Mouse (Mus musculus) lung, postnatal 0 days (tissue): Measurements from ENCODE around the gene Otub2. TPM values are rescaled to one million over a fixed set of nuclear protein-coding genes. Genes with fewer than 3 reads are reported as not detected.

Source experiments
- ATAC-seq: fragments of 200-750 bp; cut with Nextera tagmentation; 2 replicates; pipeline ENCODE4 v1.8.0; 2017; ENCODE audit warnings: moderate library complexity
- DNase-seq: peaks from one replicate; pipeline ENCODE4 v3.0.0-alpha.2; 2016; ENCODE audit warnings: low spot score
- H3K27ac ChIP-seq: fragments of 300-500 bp; sonication (generic); 2 replicates; pipeline ENCODE4 v1.5.1; 2014; ENCODE audit warnings: antibody characterized with exemption, mild to moderate bottlenecking, low read length, mixed read lengths
- H3K27me3 ChIP-seq: fragments of 300-500 bp; sonication (generic); replicated peaks from 2 replicates; pipeline ENCODE4 v1.6.1; 2014; ENCODE audit warnings: low read length, mixed read lengths; ENCODE audit not compliant: insufficient read depth
- H3K36me3 ChIP-seq: fragments of 300-500 bp; sonication (generic); 2 replicates; pipeline ENCODE4 v1.6.1; 2014; ENCODE audit warnings: low read length, mixed read lengths; ENCODE audit not compliant: insufficient read depth
- H3K4me1 ChIP-seq: fragments of 300-500 bp; sonication (generic); 2 replicates; pipeline ENCODE4 v1.6.1; 2014; ENCODE audit warnings: antibody characterized with exemption, low read depth, low read length, mixed read lengths; ENCODE audit not compliant: insufficient read depth
- H3K4me2 ChIP-seq: fragments of 300-500 bp; sonication (generic); replicated peaks from 2 replicates; pipeline ENCODE4 v1.6.1; 2014; ENCODE audit warnings: low read depth, mild to moderate bottlenecking, low read length, moderate library complexity, mixed read lengths
- H3K4me3 ChIP-seq: fragments of 300-500 bp; sonication (generic); 2 replicates; pipeline ENCODE4 v1.5.1; 2014; ENCODE audit warnings: low read depth, low read length
- H3K9ac ChIP-seq: fragments of 300-500 bp; sonication (generic); replicated peaks from 2 replicates; pipeline ENCODE4 v1.6.1; 2014; ENCODE audit warnings: low read depth, mild to moderate bottlenecking
- H3K9me3 ChIP-seq: fragments of 300-500 bp; sonication (generic); 2 replicates; pipeline ENCODE4 v1.6.1; 2016; ENCODE audit warnings: low read length, mixed read lengths
- CTCF ChIP-seq: IDR thresholded peaks from 2 replicates; pipeline ENCODE4 v1.5.1; 2016; ENCODE audit warnings: antibody characterized with exemption, mild to moderate bottlenecking
- EP300 ChIP-seq: IDR thresholded peaks from 2 replicates; pipeline ENCODE4 v1.6.1; 2016; ENCODE audit warnings: antibody characterized with exemption, mild to moderate bottlenecking, control low read depth
- WGBS: fragments of 180-500 bp; shearing (Covaris S2); extraction: QIAGEN DNeasy Blood & Tissue Kit; methylation state at CpG from one replicate; pipeline ENCODE4 v1.1.7; 2014; 5-methylcytosine and 5-hydroxymethylcytosine counted together
- polyA plus RNA-seq: library from polyadenylated mRNA; unstranded; fragments of >200 nt; fragmentation: Nextera tagmentation; extraction: Ambion mirVana; gene quantifications from 2 replicates; pipeline ENCODE4 v1.2.1, GENCODE M21; 2015

The Otub2 gene
- polyA plus RNA-seq, result 6.0 and 6.4 TPM in 2 replicates

DNA sequence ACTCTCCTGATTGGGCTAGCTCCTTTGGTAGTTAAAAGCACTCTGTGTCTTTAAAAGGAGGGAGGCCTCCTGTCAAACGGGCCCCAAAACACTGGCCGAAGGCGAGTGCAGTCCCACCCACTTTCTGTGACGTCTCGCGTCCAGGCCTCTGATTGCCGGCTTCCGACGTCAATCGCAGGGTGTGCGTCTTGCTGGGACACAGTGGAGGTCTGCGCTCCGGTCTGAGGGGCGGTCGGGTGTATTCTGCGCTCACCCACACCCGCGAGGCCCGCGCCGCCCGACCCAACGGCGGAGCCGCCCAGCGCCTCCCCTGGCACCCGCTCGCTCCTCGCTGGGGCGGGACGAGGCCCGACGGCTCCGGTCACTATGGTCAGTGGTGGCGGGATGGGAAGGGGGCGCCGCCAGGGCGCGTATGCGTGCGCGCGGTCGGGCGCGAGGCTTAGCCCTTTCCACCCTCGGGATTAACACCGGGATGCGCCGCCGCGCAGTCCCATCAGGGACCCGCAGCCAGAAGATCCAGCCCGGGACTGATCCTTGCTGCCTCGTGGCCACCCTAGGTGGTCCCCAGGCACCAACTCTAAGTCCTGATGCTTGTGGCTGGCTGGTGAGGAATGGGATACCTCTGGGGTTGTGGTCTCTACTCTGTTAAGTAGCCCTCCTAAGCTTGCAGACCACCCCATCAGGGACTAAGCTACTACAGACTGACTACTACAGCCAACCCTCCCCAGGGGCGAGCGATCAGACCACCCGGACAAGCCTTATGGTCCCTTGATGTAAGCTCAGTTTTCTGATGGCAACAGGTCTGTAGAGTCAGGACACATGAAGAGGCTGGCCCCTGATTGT is at the start of gene Otub2:
Otub2 (plus strand) TSS at position 178 of the 843 bp plus-strand sequence.
- TF ChIP-seq CTCF (no peak), EP300 (no peak)
- Histone ChIP-seq H3K4me2 (peak within 1 kb of the TSS; percentile 76), H3K27me3 (no peaks in the 10 kb centered on the region), H3K36me3 (no peaks in the 10 kb centered on the region), H3K9ac (peak within 1 kb of the TSS; percentile 64), H3K9me3 (no peaks in the 10 kb centered on the region), H3K4me1 (peaks cover 7% of the 10 kb centered on the region; the same call in 1 of the 2 replicates), H3K4me3 (peak within 1 kb of the TSS; percentile 67), H3K27ac (no peak within 1 kb of the TSS; the same call in 1 of the 2 replicates)
- under 1% methylated on average over 58 of the region's 58 CpGs for WGBS
- ATAC-seq (peak; percentile 99), DNase-seq (peak; percentile 97)

DNA sequence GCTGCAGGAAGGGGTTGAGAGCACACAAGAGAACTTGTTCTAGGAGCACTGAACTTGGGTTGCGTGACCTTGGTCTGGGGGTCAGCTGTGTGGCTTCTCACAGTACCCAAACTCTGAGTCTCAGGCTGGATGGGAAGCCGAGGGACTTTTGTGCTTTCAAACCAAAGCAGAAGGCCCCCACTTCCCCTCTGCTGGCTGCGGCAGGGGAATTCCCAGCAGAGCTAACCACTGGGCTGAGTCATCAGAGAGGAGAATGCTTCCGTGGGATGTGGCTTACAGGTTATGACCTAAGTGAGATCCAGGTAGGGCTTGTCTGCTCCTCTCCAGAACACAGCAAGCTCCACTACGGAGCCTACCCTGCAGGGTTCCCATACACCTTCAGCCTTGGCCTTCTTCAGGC is 47.3 kb upstream of the Otub2 start:
- Histone ChIP-seq H3K36me3 (no peaks in the 10 kb centered on the region), H3K27ac (no peak overlapping the region), H3K27me3 (no peaks in the 10 kb centered on the region), H3K4me1 (no peaks in the 10 kb centered on the region), H3K9me3 (no peaks in the 10 kb centered on the region), H3K9ac (no peak overlapping the region), H3K4me2 (no peak overlapping the region), H3K4me3 (no peak overlapping the region)
- TF ChIP-seq EP300 (no peak), CTCF (no peak)
- peak; percentile 33 for DNase-seq
- WGBS, result 69% methylated on average over 5 of the region's 5 CpGs
- ATAC-seq, result peak; percentile 12; the same call in 1 of the 2 replicates

DNA sequence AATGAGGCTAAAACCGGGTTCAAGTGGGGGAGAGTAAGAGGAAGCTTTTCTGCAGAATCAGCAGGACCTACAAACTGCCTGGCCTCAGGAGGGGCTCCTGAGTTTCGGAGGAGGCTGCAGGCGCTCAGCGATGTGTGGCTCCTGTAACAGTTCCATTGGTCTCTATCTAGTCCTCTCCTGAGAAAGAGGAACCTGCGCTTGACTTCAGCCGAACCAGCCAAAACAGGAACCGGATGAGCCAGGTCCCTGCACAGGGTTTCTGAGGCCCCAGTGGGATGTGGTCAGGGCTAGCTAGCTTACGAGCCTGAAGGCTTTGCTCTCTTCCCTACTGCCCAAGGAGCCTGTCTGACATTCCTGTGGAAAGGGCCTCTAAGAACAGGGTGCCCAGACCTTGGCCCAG is 45.0 kb upstream of the Otub2 start:
- peaks cover 3% of the 10 kb centered on the region; the same call in 1 of the 2 replicates for H3K4me1 ChIP-seq
- no peak overlapping the region for H3K4me2 ChIP-seq
- no peak overlapping the region for H3K4me3 ChIP-seq
- 65% methylated on average over 8 of the region's 8 CpGs for WGBS
- H3K9ac ChIP-seq, result no peak overlapping the region
- no peaks in the 10 kb centered on the region for H3K27me3 ChIP-seq
- H3K27ac ChIP-seq, result no peak overlapping the region
- TF ChIP-seq CTCF (no peak), EP300 (no peak)
- DNase-seq (peak; percentile 41), ATAC-seq (no peak)
- no peaks in the 10 kb centered on the region for H3K9me3 ChIP-seq
- no peaks in the 10 kb centered on the region for H3K36me3 ChIP-seq

- 55% methylated on average over 7 of the region's 7 CpGs for whole genome bisulfite sequencing
- H3K9ac ChIP-seq, result no peak overlapping the region
- H3K27ac ChIP-seq, result no peak overlapping the region
- DNase-seq (no peak), ATAC-seq (no peak)
- no peaks in the 10 kb centered on the region for H3K27me3 ChIP-seq
- H3K4me3 ChIP-seq, result no peak overlapping the region
- H3K9me3 ChIP-seq, result no peaks in the 10 kb centered on the region
- H3K4me2 ChIP-seq, result no peak overlapping the region
- TF ChIP-seq CTCF, result no peak
- no peak for TF ChIP-seq EP300
- H3K4me1 ChIP-seq, result peaks cover 3% of the 10 kb centered on the region; the same call in 1 of the 2 replicates
- H3K36me3 ChIP-seq, result no peaks in the 10 kb centered on the region
Measured at GRCm38 (mm10) chr12:103344934-103345333, 43.5 kb upstream of the Otub2 start.

GRCm38 (mm10) chr12:103346945-103347344 is 41.5 kb upstream of the Otub2 start:
- no peak overlapping the region for H3K27ac ChIP-seq
- H3K27me3 ChIP-seq, result no peaks in the 10 kb centered on the region
- no peaks in the 10 kb centered on the region for H3K36me3 ChIP-seq
- ATAC-seq (no peak), DNase-seq (no peak)
- no peak for TF ChIP-seq CTCF
- no peak for TF ChIP-seq EP300
- H3K4me2 ChIP-seq, result no peak overlapping the region
- no peak overlapping the region for H3K9ac ChIP-seq
- peaks cover 3% of the 10 kb centered on the region; the same call in 1 of the 2 replicates for H3K4me1 ChIP-seq
- H3K9me3 ChIP-seq, result no peaks in the 10 kb centered on the region
- 58% methylated on average over 8 of the region's 8 CpGs for WGBS
- H3K4me3 ChIP-seq, result no peak overlapping the region

- WGBS, result 19% methylated on average over 5 of the region's 5 CpGs
- H3K27me3 ChIP-seq, result no peaks in the 10 kb centered on the region
- no peak overlapping the region for H3K9ac ChIP-seq
- H3K36me3 ChIP-seq, result no peaks in the 10 kb centered on the region
- H3K9me3 ChIP-seq, result no peaks in the 10 kb centered on the region
- DNase-seq (no peak), ATAC-seq (no peak)
- peaks cover 3% of the 10 kb centered on the region; the same call in 1 of the 2 replicates for H3K4me1 ChIP-seq
- TF ChIP-seq CTCF (no peak), EP300 (no peak)
- no peak overlapping the region for H3K4me2 ChIP-seq
- H3K27ac ChIP-seq, result no peak overlapping the region
- no peak overlapping the region for H3K4me3 ChIP-seq
Measured at GRCm38 (mm10) chr12:103347406-103347805, 41.1 kb upstream of the Otub2 start.
